Mouse (Mus musculus) urinary bladder, postnatal 10 days (tissue): ENCODE data around the gene Ubac1.

ENCODE experiments used
- DNase-seq: peaks from one replicate; pipeline ENCODE4 v3.0.0; 2022; ENCODE audit warnings: low spot score

The Ubac1 gene

GRCm38 (mm10) chr2:25969319-25969718 is 52.2 kb downstream of the Ubac1 start:
- no peak for DNase-seq

DNA sequence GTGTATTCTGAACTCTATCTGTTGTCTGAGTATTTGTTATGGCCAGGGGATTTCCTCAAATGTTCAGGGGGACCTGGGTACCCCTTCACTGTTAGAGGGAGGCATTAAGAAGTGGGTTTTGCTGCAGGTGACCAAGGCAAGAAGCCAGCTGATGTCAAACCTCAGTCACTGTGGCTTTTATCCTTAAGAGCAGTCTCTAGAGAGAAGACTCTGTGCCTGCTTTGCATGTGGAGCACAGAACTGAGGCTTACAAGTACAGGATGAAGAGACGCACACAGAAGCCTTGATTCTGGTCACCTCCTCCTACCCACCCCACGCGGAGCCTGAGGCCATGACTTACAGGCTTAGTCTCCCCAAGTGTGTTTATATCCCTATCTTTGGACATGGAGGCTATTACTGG is 72.3 kb downstream of the Ubac1 start:
- DNase-seq = no peak
